Mouse (Mus musculus) CH12.LX (cell line): ENCODE measurements around the gene Ap2s1. TPM values are rescaled to one million over a fixed set of nuclear protein-coding genes. Genes with fewer than 3 reads are reported as not detected.

Source experiments
- DNase-seq: peaks from one replicate; pipeline ENCODE4 v3.0.0-alpha.2; 2013; ENCODE audit errors: extremely low read depth
- H3K27ac ChIP-seq: 2 replicates; pipeline ENCODE4 v1.5.1; 2012; ENCODE audit warnings: low read depth, mild to moderate bottlenecking, control low read depth, moderate library complexity; ENCODE audit not compliant: insufficient read depth
- H3K27me3 ChIP-seq: replicated peaks from 2 replicates; pipeline ENCODE3; 2012; ENCODE audit warnings: inconsistent platforms
- H3K36me3 ChIP-seq, 2 experiments: replicated peaks in 1 of 2; 2 replicates each; pipeline versions ENCODE3 to v1.6.1; 2012; ENCODE audit warnings: inconsistent platforms in 1 of 2, low read length in 1 of 2, mild to moderate bottlenecking in 1 of 2, mixed read lengths in 1 of 2, moderate library complexity in 1 of 2; ENCODE audit not compliant: control insufficient read depth in 1 of 2, insufficient read depth in 1 of 2
- H3K4me1 ChIP-seq, 2 experiments: 2 replicates each; pipeline ENCODE4 v1.6.1; 2012; ENCODE audit warnings: inconsistent platforms in 1 of 2, moderate library complexity in 1 of 2; ENCODE audit not compliant: insufficient read depth in 2 of 2, control insufficient read depth in 1 of 2
- H3K4me2 ChIP-seq: 2 replicates; pipeline ENCODE4 v1.6.1; 2012; ENCODE audit warnings: low read depth, mild to moderate bottlenecking, control low read depth; ENCODE audit not compliant: poor library complexity, insufficient read depth, severe bottlenecking
- H3K4me3 ChIP-seq, 3 experiments: fragments of 150-350 bp in 1 of 3; sonication (generic) in 1 of 3; replicated peaks in 1 of 3; 2 replicates each; pipeline versions ENCODE3 to v1.5.1; 2011 to 2012; ENCODE audit warnings: low read depth in 2 of 3, low read length in 2 of 3, mild to moderate bottlenecking in 2 of 3, moderate library complexity in 2 of 3, control low read depth in 1 of 3, improper control_type of control experiment in 1 of 3, inconsistent platforms in 1 of 3, mixed read lengths in 1 of 3; ENCODE audit not compliant: poor library complexity in 1 of 3
- H3K79me2 ChIP-seq: replicated peaks from 2 replicates; pipeline ENCODE4 v1.6.1; 2012; ENCODE audit warnings: mild to moderate bottlenecking, moderate library complexity; ENCODE audit not compliant: control insufficient read depth, poor library complexity, insufficient read depth, severe bottlenecking; ENCODE audit errors: extremely low read depth
- H3K9ac ChIP-seq: 2 replicates; pipeline ENCODE4 v1.6.1; 2012; ENCODE audit warnings: low read depth, mild to moderate bottlenecking, control low read depth, moderate library complexity; ENCODE audit not compliant: insufficient read depth
- H3K9me3 ChIP-seq: replicated peaks from 2 replicates; pipeline ENCODE3; 2012; ENCODE audit warnings: low read length, inconsistent platforms, mixed read lengths
- CHD1 ChIP-seq: IDR thresholded peaks from 2 replicates; pipeline ENCODE4 v1.6.1; 2012; ENCODE audit warnings: low read depth, low read length, improper control_type of control experiment, inconsistent platforms
- EP300 ChIP-seq: IDR thresholded peaks from 2 replicates; pipeline ENCODE4 v1.6.1; 2011; ENCODE audit warnings: low read length, improper control_type of control experiment
- JUND ChIP-seq: conservative IDR thresholded peaks from 2 replicates; pipeline ENCODE4 v1.6.1; 2011; ENCODE audit warnings: low read depth, low read length, improper control_type of control experiment
- MAFK ChIP-seq: IDR thresholded peaks from 2 replicates; pipeline ENCODE4 v1.6.1; 2011; ENCODE audit warnings: low read length, improper control_type of control experiment; ENCODE audit not compliant: insufficient replicate concordance
- MAX ChIP-seq: IDR thresholded peaks from 2 replicates; pipeline ENCODE4 v1.6.1; 2011; ENCODE audit warnings: low read length, improper control_type of control experiment
- MAZ ChIP-seq: IDR thresholded peaks from 2 replicates; pipeline ENCODE4 v1.6.1; 2012; ENCODE audit warnings: low read depth, mild to moderate bottlenecking, inconsistent platforms, low read length, improper control_type of control experiment, moderate library complexity
- MEF2A ChIP-seq: IDR thresholded peaks from 2 replicates; pipeline ENCODE4 v1.6.1; 2014; ENCODE audit warnings: low read depth, mild to moderate bottlenecking, inconsistent platforms, low read length, improper control_type of control experiment, borderline replicate concordance
- NRF1 ChIP-seq: IDR thresholded peaks from 2 replicates; pipeline ENCODE4 v1.6.1; 2014; ENCODE audit warnings: low read depth, mild to moderate bottlenecking, inconsistent platforms, low read length, improper control_type of control experiment, moderate library complexity
- POLR2A ChIP-seq: IDR thresholded peaks from 2 replicates; pipeline ENCODE4 v1.6.1; 2011; ENCODE audit warnings: low read depth, mild to moderate bottlenecking, improper control_type of control experiment, low read length
- POLR2AphosphoS2 ChIP-seq: IDR thresholded peaks from 2 replicates; pipeline ENCODE4 v1.6.1; 2011; ENCODE audit warnings: low read depth, low read length, improper control_type of control experiment
- RAD21 ChIP-seq: IDR thresholded peaks from 2 replicates; pipeline ENCODE4 v1.6.1; 2011; ENCODE audit warnings: low read depth, mild to moderate bottlenecking, low read length, improper control_type of control experiment, moderate library complexity
- RCOR1 ChIP-seq: conservative IDR thresholded peaks from 2 replicates; pipeline ENCODE4 v1.6.1; 2012; ENCODE audit warnings: low read depth, mild to moderate bottlenecking, inconsistent platforms, low read length, improper control_type of control experiment
- USF2 ChIP-seq: conservative IDR thresholded peaks from 2 replicates; pipeline ENCODE4 v1.6.1; 2011; ENCODE audit warnings: low read depth, low read length, improper control_type of control experiment
- ZMIZ1 ChIP-seq: IDR thresholded peaks from 2 replicates; pipeline ENCODE4 v1.6.1; 2012; ENCODE audit warnings: low read depth, mild to moderate bottlenecking, inconsistent platforms, low read length, improper control_type of control experiment
- dilution Hi-C: fragments of 300-500 bp; cut with MboI; formaldehyde crosslinking; loops from 2 replicates; pipeline ENCODE4 v1.14.3; 2020; ENCODE audit warnings: low sequenced_read_pairs; ENCODE audit not compliant: extremely low pct_unique_long_range_greater_than_20kb, extremely low pct_ligation_motif_present
- in situ Hi-C: fragments of 300-500 bp; cut with MboI; formaldehyde crosslinking; loops from 3 replicates; pipeline ENCODE4 v1.14.3; 2019; ENCODE audit warnings: low sequenced_read_pairs, low pct_ligation_motif_present, low pct_unique_long_range_greater_than_20kb, mixed read lengths
- polyA plus RNA-seq: library from polyadenylated mRNA; unstranded; fragments of >175 nt; gene quantifications from 2 replicates; pipeline ENCODE4 v1.2.1, GENCODE M21; 2012; ENCODE audit warnings: low read depth; ENCODE audit not compliant: insufficient read length
- total RNA-seq, 2 experiments: library from RNA; depleted of rRNA; stranded (reverse); fragments of 300-350 nt in 1 of 2; fragments of >200 nt in 1 of 2; gene quantifications; 2 replicates each; pipeline ENCODE4 v1.2.3; 2012 to 2014

Gene Ap2s1
- total and polyA plus RNA-seq, 3 experiments, result 180 to 232 (median 202) TPM

GRCm38 (mm10) chr7:16766443-16766842 is 28.2 kb downstream of the Ap2s1 start:
- in situ Hi-C loops, result no loop called here
- no peaks in the 10 kb centered on the region for H3K36me3 ChIP-seq
- no peak for DNase-seq

DNA sequence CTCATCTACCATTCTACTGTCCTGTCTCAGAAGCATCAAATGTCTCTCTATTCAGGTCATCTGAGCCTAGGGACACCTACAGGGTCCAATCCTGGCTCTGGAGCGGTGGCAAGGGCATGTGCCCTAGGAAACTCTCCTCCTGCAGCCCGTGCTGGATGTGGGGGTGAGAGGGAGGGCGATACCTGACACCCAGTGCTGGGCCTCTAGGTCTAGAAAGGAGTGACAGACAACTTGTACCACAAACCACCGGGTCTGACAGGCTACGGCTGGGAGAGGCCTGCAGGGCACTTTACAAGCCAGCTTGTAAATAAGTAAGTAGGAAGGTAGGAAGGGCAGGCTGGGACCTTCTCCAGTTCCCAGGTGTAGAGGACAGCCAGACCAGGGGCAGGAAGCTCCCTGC is 37.7 kb downstream of the Ap2s1 start:
- Histone ChIP-seq H3K9ac (no peak overlapping the region), H3K79me2 (no peaks in the 10 kb centered on the region), H3K9me3 (peaks cover 8% of the 10 kb centered on the region), H3K27ac (no peak overlapping the region), H3K4me1 (peaks cover 0 to 4% of the 10 kb centered on the region in 2 experiments; a peak in 2 of 4 replicates), H3K4me2 (no peak overlapping the region), H3K27me3 (peaks cover 2% of the 10 kb centered on the region)
- dilution Hi-C loops, result no loop called here
- in situ Hi-C loops, result loop anchor here (25.0 kb wide), 1 partner anchor 839 kb away; the partner anchor contains the start of gene Nop53
- TF ChIP-seq JUND, result no peak
- TF ChIP-seq NRF1, result no peak
- TF ChIP-seq EP300, result no peak
- TF ChIP-seq ZMIZ1, result no peak
- no peak for TF ChIP-seq CHD1
- TF ChIP-seq POLR2A, result no peak
- no peak for TF ChIP-seq POLR2AphosphoS2
- TF ChIP-seq MEF2A, result no peak
- no peak for TF ChIP-seq MAFK
- TF ChIP-seq, all 38 proteins: peak for 0
- Histone ChIP-seq H3K4me3 (no peak overlapping the region), H3K36me3 (no peaks in the 10 kb centered on the region)
- DNase-seq, result no peak

More at GRCm38 (mm10) chr7:16766443-16766842, 28.2 kb downstream of the Ap2s1 start:
- no peak overlapping the region for H3K4me2 ChIP-seq
- H3K9ac ChIP-seq, result no peak overlapping the region
- H3K27me3 ChIP-seq, result no peaks in the 10 kb centered on the region
- H3K9me3 ChIP-seq, result peaks cover 11% of the 10 kb centered on the region
- dilution Hi-C loops, result no loop called here
- no peak for TF ChIP-seq POLR2A
- TF ChIP-seq RAD21, result no peak
- TF ChIP-seq MAX, result no peak
- no peak for TF ChIP-seq USF2
- no peak for TF ChIP-seq RCOR1
- TF ChIP-seq MAZ, result no peak
- no peak for TF ChIP-seq CHD1
- no peak for TF ChIP-seq NRF1
- no peak overlapping the region for H3K4me3 ChIP-seq
- no peaks in the 10 kb centered on the region for H3K4me1 ChIP-seq
- no peak overlapping the region for H3K27ac ChIP-seq
- no peaks in the 10 kb centered on the region; the same call in 1 of the 2 replicates for H3K79me2 ChIP-seq
